Mouse (Mus musculus): ENCODE results near the gene Psmf1.

Psmf1 gene

GRCm38 (mm10) chr2:151735422-151735821 is 8.6 kb downstream of the Psmf1 start:
- DNase-seq (ENCODE audit: extremely low spot score, low spot score): no peak

GRCm38 (mm10) chr2:151733151-151733865 is 10.7 kb downstream of the Psmf1 start:
- DNase-seq (ENCODE audit: extremely low spot score, low spot score): no peak

- DNase-seq (ENCODE audit: extremely low spot score, low spot score): no peak
Observed at GRCm38 (mm10) chr2:151724094-151724493, 19.9 kb downstream of the Psmf1 start.

- no peak for DNase-seq (ENCODE audit: extremely low spot score, low spot score)
Observed at GRCm38 (mm10) chr2:151716318-151717055, 27.5 kb downstream of the Psmf1 start.

GRCm38 (mm10) chr2:151715526-151715925 is 28.5 kb downstream of the Psmf1 start:
- no peak for DNase-seq (ENCODE audit: extremely low spot score, low spot score)

- DNase-seq (ENCODE audit: extremely low spot score, low spot score): peak; percentile 39
Observed at GRCm38 (mm10) chr2:151712647-151713046, 31.3 kb downstream of the Psmf1 start.

- DNase-seq (ENCODE audit: extremely low spot score, low spot score): no peak
Observed at GRCm38 (mm10) chr2:151702851-151703190, 41.2 kb downstream of the Psmf1 start.

GRCm38 (mm10) chr2:151702146-151702850 is 41.7 kb downstream of the Psmf1 start:
- DNase-seq (ENCODE audit: extremely low spot score, low spot score): peak; percentile 69

GRCm38 (mm10) chr2:151701231-151702145 is 42.5 kb downstream of the Psmf1 start, which contains the start of gene Tmem74b:
Gene Tmem74b, plus strand, starts transcription at chr2:151702008.
- no peak for DNase-seq (ENCODE audit: extremely low spot score, low spot score)

GRCm38 (mm10) chr2:151682976-151683375 is 61.0 kb downstream of the Psmf1 start:
- DNase-seq (ENCODE audit: extremely low spot score, low spot score): no peak

GRCm38 (mm10) chr2:151682357-151682756 is 61.6 kb downstream of the Psmf1 start:
- no peak for DNase-seq (ENCODE audit: extremely low spot score, low spot score)

GRCm38 (mm10) chr2:151676234-151676633 is 67.8 kb downstream of the Psmf1 start:
- no peak for DNase-seq (ENCODE audit: extremely low spot score, low spot score)

- no peak for DNase-seq (ENCODE audit: extremely low spot score, low spot score)
Observed at GRCm38 (mm10) chr2:151670968-151671329, 73.0 kb downstream of the Psmf1 start.

- DNase-seq (ENCODE audit: extremely low spot score, low spot score): no peak
Observed at GRCm38 (mm10) chr2:151670026-151670967, 73.7 kb downstream of the Psmf1 start.

- DNase-seq (ENCODE audit: extremely low spot score, low spot score): no peak
Observed at GRCm38 (mm10) chr2:151668433-151668832, 75.6 kb downstream of the Psmf1 start, which contains the start of gene Rad21l. Gene Rad21l, minus strand, starts transcription at chr2:151668533.
